Mouse (Mus musculus): ENCODE results near the gene Pllp. TPM values are rescaled to one million over a fixed set of nuclear protein-coding genes. Genes with fewer than 3 reads are reported as not detected.

Gene Pllp
- polyA plus RNA-seq, 1 experiment from 2014 or later: 8.1 TPM

DNA sequence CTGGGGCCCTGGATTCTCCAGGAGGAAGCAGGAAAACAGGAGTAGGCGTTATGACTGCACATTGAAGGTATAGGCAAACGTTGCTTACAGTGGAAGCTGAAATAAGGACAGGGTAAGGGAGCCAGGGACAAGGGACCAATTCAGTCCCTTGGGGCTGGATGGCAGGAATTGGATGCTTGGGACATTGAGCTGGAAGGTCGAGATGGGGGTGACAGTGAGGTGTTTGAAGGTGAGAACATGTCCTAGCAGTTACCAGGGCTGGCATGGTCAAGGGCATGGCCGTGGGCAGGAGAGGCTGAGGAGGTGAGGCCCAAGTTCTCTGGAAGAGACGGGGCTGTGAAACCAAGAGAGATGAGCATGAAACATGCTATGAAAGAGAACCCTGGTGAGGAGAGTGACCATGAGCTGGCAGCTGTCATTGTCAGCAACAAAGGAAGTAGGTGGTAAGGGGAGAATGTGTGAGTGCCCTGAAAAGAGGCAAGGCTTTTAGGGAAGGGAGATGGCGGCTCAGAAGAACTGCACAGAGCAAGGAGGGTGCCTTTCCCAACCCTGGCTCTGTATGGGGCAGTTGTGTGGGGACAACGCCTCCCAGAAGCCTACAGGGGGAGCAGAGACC is 38.8 kb upstream of the Pllp start:
- H3K27ac ChIP-seq (replicated peaks; ENCODE audit: low read depth, low read length): no peak overlapping the region
- H3K4me3 ChIP-seq (ENCODE audit: low read depth, low read length): no peak overlapping the region
- DNase-seq (ENCODE audit: low spot score) (no peak), ATAC-seq (ENCODE audit: low read depth) (no peak)
- H3K4me2 ChIP-seq (ENCODE audit: low read depth, low read length): no peak overlapping the region
- no peaks in the 10 kb centered on the region for H3K27me3 ChIP-seq (replicated peaks; ENCODE audit: control insufficient read depth, insufficient read depth, low read length)
- H3K9ac ChIP-seq (ENCODE audit: low read depth, low read length): no peak overlapping the region
- 74% methylated on average over 7 of the region's 7 CpGs for WGBS
- no peaks in the 10 kb centered on the region for H3K36me3 ChIP-seq (ENCODE audit: control insufficient read depth, insufficient read depth, low read length)
- H3K4me1 ChIP-seq (ENCODE audit: control insufficient read depth, insufficient read depth, low read length): no peaks in the 10 kb centered on the region
- no peaks in the 10 kb centered on the region for H3K9me3 ChIP-seq (ENCODE audit: control insufficient read depth, low read length)

DNA sequence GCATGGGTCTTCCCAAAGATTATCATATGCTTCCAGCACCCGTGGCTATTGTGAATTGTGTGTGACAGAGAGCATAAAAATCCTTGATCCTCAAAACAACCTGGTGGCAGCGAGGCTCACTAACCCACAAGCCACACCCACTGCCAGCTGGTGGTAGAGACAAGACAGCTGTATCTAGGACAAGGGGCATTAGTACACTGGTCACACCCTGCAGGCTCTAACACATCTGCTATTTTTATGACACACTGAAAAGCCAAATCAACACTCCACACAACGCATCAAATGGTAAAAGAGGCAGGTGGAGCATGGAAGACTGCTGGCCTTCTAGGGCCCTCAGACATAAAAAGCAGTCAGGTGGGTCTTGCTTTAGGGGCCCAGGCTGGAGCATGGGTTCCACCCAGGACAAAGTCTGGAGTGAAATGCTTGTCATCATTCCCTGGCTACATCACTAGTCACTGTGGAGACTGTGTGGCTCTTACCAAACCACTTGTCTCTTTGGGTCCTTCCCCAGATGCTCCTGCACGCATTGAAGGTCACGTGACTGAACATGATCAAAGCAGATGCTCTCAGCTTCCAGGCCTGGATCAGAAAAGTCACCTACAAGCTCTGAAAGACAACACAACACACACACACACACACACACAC is 37.9 kb upstream of the Pllp start:
- Histone ChIP-seq H3K4me1 (ENCODE audit: control insufficient read depth, insufficient read depth, low read length) (no peaks in the 10 kb centered on the region), H3K4me2 (ENCODE audit: low read depth, low read length) (no peak overlapping the region), H3K27me3 (replicated peaks; ENCODE audit: control insufficient read depth, insufficient read depth, low read length) (no peaks in the 10 kb centered on the region), H3K27ac (replicated peaks; ENCODE audit: low read depth, low read length) (no peak overlapping the region), H3K36me3 (ENCODE audit: control insufficient read depth, insufficient read depth, low read length) (no peaks in the 10 kb centered on the region), H3K9me3 (ENCODE audit: control insufficient read depth, low read length) (no peaks in the 10 kb centered on the region), H3K9ac (ENCODE audit: low read depth, low read length) (no peak overlapping the region), H3K4me3 (ENCODE audit: low read depth, low read length) (no peak overlapping the region)
- DNase-seq (ENCODE audit: low spot score) (peak; percentile 24), ATAC-seq (ENCODE audit: low read depth) (peak; percentile 37; the same call in 1 of the 2 replicates)
- 67% methylated on average over 5 of the region's 5 CpGs for WGBS

DNA sequence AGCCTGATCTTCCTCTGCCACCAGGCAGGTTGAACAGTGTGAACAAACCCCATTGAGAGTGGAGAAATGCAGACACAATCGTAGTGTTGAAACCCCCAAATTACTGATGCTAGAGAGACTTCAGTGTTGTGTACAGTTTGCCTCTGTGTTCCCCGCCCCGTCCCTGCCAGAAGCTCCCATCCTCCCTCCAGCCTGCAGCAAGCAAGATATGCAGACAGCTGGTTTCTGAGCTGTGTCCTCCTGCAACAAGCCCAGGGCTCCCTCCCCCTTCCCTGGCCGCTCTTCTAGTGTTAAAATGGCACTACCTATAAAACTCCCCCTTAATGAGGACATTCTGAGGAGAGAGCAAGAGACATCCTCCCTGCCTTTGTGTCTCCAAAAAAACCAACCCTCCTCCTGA is 33.2 kb upstream of the Pllp start:
- H3K4me3 ChIP-seq (ENCODE audit: low read depth, low read length): no peak overlapping the region
- H3K27me3 ChIP-seq (replicated peaks; ENCODE audit: control insufficient read depth, insufficient read depth, low read length): no peaks in the 10 kb centered on the region
- no peak for ATAC-seq (ENCODE audit: low read depth)
- no peak overlapping the region for H3K9ac ChIP-seq (ENCODE audit: low read depth, low read length)
- H3K4me1 ChIP-seq (ENCODE audit: control insufficient read depth, insufficient read depth, low read length): no peaks in the 10 kb centered on the region
- H3K4me2 ChIP-seq (ENCODE audit: low read depth, low read length): no peak overlapping the region
- no peaks in the 10 kb centered on the region for H3K36me3 ChIP-seq (ENCODE audit: control insufficient read depth, insufficient read depth, low read length)
- no peak overlapping the region for H3K27ac ChIP-seq (replicated peaks; ENCODE audit: low read depth, low read length)
- DNase-seq (ENCODE audit: low spot score): no peak
- H3K9me3 ChIP-seq (ENCODE audit: control insufficient read depth, low read length): no peaks in the 10 kb centered on the region
- WGBS: 77% methylated on average over 4 of the region's 4 CpGs

DNA sequence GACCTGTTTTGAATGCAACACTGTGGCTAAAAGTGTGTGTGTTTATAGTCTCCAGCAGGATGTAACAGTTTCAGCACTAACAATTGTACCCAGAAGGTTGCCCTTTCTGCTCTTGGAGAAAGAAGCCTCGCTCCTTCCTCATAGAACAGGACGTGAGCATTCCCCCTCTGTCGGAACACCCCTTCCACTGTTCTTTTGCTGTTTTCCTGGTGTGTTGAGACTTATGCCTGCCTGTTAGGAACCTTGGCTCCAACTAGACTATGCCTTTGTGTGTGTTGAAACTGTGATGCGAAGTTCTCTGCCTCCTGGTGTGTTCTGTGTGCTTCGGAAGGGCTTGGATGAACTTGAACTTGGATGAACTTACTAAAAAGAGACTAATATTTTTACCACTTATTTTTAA is 29.9 kb upstream of the Pllp start:
- Histone ChIP-seq H3K27ac (replicated peaks; ENCODE audit: low read depth, low read length) (no peak overlapping the region), H3K4me1 (ENCODE audit: control insufficient read depth, insufficient read depth, low read length) (no peaks in the 10 kb centered on the region), H3K9ac (ENCODE audit: low read depth, low read length) (no peak overlapping the region), H3K36me3 (ENCODE audit: control insufficient read depth, insufficient read depth, low read length) (no peaks in the 10 kb centered on the region), H3K4me3 (ENCODE audit: low read depth, low read length) (no peak overlapping the region), H3K4me2 (ENCODE audit: low read depth, low read length) (no peak overlapping the region), H3K9me3 (ENCODE audit: control insufficient read depth, low read length) (no peaks in the 10 kb centered on the region), H3K27me3 (replicated peaks; ENCODE audit: control insufficient read depth, insufficient read depth, low read length) (no peaks in the 10 kb centered on the region)
- DNase-seq (ENCODE audit: low spot score) (no peak), ATAC-seq (ENCODE audit: low read depth) (no peak)
- 84% methylated on average over 5 of the region's 5 CpGs for WGBS

DNA sequence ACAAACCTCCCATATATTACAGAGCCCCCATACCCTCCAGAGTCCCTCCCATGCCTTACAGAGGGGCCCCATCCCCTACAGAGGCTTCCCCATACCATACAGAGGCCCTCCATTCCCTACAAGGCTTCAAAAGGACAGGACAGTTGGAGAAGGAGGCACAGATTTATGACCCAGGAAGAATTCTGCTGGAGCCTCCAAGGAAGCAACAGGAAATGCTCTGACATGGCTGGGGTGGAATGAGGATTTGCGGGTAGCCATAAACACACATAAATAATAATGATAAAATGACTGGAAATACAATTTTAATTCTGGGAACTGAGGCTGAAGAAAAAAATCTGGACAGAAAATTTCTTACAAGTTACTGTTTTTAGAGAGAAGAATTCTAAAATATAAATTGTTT is 20.8 kb upstream of the Pllp start:
- ATAC-seq (ENCODE audit: low read depth) (no peak), DNase-seq (ENCODE audit: low spot score) (no peak)
- Histone ChIP-seq H3K4me1 (ENCODE audit: control insufficient read depth, insufficient read depth, low read length) (no peaks in the 10 kb centered on the region), H3K27me3 (replicated peaks; ENCODE audit: control insufficient read depth, insufficient read depth, low read length) (no peaks in the 10 kb centered on the region), H3K27ac (replicated peaks; ENCODE audit: low read depth, low read length) (no peak overlapping the region), H3K36me3 (ENCODE audit: control insufficient read depth, insufficient read depth, low read length) (no peaks in the 10 kb centered on the region), H3K4me3 (ENCODE audit: low read depth, low read length) (no peak overlapping the region), H3K9me3 (ENCODE audit: control insufficient read depth, low read length) (no peaks in the 10 kb centered on the region), H3K4me2 (ENCODE audit: low read depth, low read length) (no peak overlapping the region), H3K9ac (ENCODE audit: low read depth, low read length) (no peak overlapping the region)
- WGBS: 88% methylated on average over 1 of the region's 1 CpGs

DNA sequence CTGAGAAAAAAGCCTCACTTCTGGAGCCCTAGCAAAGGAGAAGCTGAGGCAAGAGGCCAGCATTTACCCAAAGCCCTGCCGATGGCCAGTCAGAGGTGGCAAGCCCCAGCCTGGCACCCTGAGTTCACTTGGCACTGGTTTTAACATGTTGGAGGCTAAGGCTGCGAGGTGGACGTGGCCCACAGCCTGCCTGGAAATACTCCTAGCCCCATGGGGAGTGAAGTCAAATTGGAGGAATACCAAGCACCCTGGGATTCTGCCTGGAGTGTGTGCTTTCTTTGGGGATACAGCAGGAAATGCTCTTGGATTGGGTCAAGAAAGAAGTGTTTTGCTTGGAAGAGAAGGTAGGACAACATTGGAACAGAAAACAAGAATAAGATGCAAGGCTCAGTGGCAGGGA is 19.8 kb upstream of the Pllp start:
- H3K27ac ChIP-seq (replicated peaks; ENCODE audit: low read depth, low read length): no peak overlapping the region
- H3K4me1 ChIP-seq (ENCODE audit: control insufficient read depth, insufficient read depth, low read length): no peaks in the 10 kb centered on the region; the same call in 1 of the 2 replicates
- no peaks in the 10 kb centered on the region for H3K9me3 ChIP-seq (ENCODE audit: control insufficient read depth, low read length)
- H3K4me3 ChIP-seq (ENCODE audit: low read depth, low read length): no peak overlapping the region
- H3K4me2 ChIP-seq (ENCODE audit: low read depth, low read length): no peak overlapping the region
- no peak for DNase-seq (ENCODE audit: low spot score)
- no peaks in the 10 kb centered on the region for H3K36me3 ChIP-seq (ENCODE audit: control insufficient read depth, insufficient read depth, low read length)
- 77% methylated on average over 3 of the region's 3 CpGs for WGBS
- ATAC-seq (ENCODE audit: low read depth): no peak
- no peaks in the 10 kb centered on the region for H3K27me3 ChIP-seq (replicated peaks; ENCODE audit: control insufficient read depth, insufficient read depth, low read length)
- no peak overlapping the region for H3K9ac ChIP-seq (ENCODE audit: low read depth, low read length)

DNA sequence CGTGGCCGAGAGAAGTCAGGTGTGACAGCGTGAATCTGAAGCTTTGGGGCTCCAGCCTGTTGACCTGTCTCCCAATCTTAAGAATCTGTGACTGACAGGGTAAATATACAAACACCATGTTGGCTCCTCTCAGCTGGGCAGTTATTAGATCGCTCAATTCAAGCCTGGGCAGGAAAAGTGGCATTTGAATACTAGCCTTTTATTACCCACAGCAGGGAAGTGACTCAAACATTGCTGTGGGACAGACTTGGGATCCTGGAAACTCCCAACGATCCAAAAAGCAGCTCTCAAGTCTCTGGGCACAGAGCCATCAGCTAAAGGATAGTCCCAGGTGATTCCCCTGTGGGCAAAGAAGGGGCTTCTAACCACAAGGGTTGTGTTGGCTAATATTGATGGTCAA is 18.5 kb upstream of the Pllp start:
- no peaks in the 10 kb centered on the region for H3K9me3 ChIP-seq (ENCODE audit: control insufficient read depth, low read length)
- no peaks in the 10 kb centered on the region for H3K36me3 ChIP-seq (ENCODE audit: control insufficient read depth, insufficient read depth, low read length)
- H3K27me3 ChIP-seq (replicated peaks; ENCODE audit: control insufficient read depth, insufficient read depth, low read length): no peaks in the 10 kb centered on the region
- no peak overlapping the region for H3K4me2 ChIP-seq (ENCODE audit: low read depth, low read length)
- no peak overlapping the region; the same call in 1 of the 2 replicates for H3K27ac ChIP-seq (replicated peaks; ENCODE audit: low read depth, low read length)
- DNase-seq (ENCODE audit: low spot score) (no peak), ATAC-seq (ENCODE audit: low read depth) (no peak)
- H3K4me3 ChIP-seq (ENCODE audit: low read depth, low read length): no peak overlapping the region
- no peak overlapping the region for H3K9ac ChIP-seq (ENCODE audit: low read depth, low read length)
- 61% methylated on average over 5 of the region's 5 CpGs for WGBS
- no peaks in the 10 kb centered on the region; the same call in 1 of the 2 replicates for H3K4me1 ChIP-seq (ENCODE audit: control insufficient read depth, insufficient read depth, low read length)

DNA sequence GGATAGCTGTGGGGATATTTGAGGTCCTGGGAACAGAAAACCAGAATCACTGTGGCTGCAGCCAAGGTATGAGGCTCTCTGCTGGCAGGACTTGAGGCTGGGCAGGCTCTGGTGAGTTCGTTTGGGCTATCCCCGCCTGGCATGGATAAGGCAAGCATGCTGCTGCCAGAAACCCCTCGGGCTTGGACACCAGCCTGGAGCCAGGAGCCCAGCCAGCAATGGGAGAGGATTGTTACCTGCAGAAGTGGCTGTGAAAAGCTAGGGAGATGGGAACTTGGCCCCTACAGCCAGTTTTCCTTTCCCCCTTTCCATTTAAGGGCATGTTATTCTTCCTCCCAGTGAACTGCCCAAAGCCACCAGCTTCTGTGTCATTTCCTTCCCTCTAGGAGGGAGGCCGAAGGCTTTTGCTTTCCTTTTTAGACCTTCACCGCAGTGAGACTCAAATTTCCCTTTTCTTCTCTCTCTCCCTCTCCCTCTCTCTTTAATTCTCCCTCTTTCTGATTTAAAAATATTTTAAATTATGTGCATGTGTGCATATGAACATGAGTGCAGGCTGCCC is 15.2 kb upstream of the Pllp start:
- Histone ChIP-seq H3K4me1 (ENCODE audit: control insufficient read depth, insufficient read depth, low read length) (no peaks in the 10 kb centered on the region; the same call in 1 of the 2 replicates), H3K27me3 (replicated peaks; ENCODE audit: control insufficient read depth, insufficient read depth, low read length) (no peaks in the 10 kb centered on the region), H3K27ac (replicated peaks; ENCODE audit: low read depth, low read length) (peak overlapping the region; percentile 28; the same call in 1 of the 2 replicates), H3K4me2 (ENCODE audit: low read depth, low read length) (no peak overlapping the region), H3K9me3 (ENCODE audit: control insufficient read depth, low read length) (no peaks in the 10 kb centered on the region), H3K36me3 (ENCODE audit: control insufficient read depth, insufficient read depth, low read length) (no peaks in the 10 kb centered on the region), H3K9ac (ENCODE audit: low read depth, low read length) (no peak overlapping the region), H3K4me3 (ENCODE audit: low read depth, low read length) (no peak overlapping the region)
- ATAC-seq (ENCODE audit: low read depth): no peak
- 41% methylated on average over 5 of the region's 5 CpGs for WGBS
- peak; percentile 40 for DNase-seq (ENCODE audit: low spot score)

DNA sequence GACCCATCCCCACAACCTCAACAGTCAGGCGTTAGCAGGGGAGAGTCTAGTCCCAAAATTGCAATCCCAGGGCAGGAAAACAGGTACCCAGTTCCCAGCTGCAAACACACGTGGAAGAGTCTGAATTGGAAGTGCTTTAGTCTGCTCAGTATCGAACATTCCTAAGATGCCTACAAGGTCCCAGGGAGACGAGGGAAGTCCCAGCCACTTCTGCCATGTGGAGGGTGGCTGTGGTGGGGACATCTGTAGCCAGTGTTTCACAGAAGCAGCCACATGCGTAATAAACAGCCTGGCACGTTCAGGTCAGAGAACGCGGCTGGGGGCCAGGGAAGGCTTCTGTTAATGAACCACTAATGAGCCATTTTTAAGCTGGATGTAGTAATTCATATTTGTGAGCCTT is 14.3 kb upstream of the Pllp start:
- no peaks in the 10 kb centered on the region for H3K36me3 ChIP-seq (ENCODE audit: control insufficient read depth, insufficient read depth, low read length)
- H3K4me1 ChIP-seq (ENCODE audit: control insufficient read depth, insufficient read depth, low read length): no peaks in the 10 kb centered on the region; the same call in 1 of the 2 replicates
- no peaks in the 10 kb centered on the region for H3K9me3 ChIP-seq (ENCODE audit: control insufficient read depth, low read length)
- no peaks in the 10 kb centered on the region for H3K27me3 ChIP-seq (replicated peaks; ENCODE audit: control insufficient read depth, insufficient read depth, low read length)
- H3K9ac ChIP-seq (ENCODE audit: low read depth, low read length): no peak overlapping the region
- 58% methylated on average over 8 of the region's 8 CpGs for WGBS
- H3K4me2 ChIP-seq (ENCODE audit: low read depth, low read length): no peak overlapping the region
- no peak overlapping the region for H3K27ac ChIP-seq (replicated peaks; ENCODE audit: low read depth, low read length)
- ATAC-seq (ENCODE audit: low read depth) (no peak), DNase-seq (ENCODE audit: low spot score) (no peak)
- no peak overlapping the region for H3K4me3 ChIP-seq (ENCODE audit: low read depth, low read length)

Data from embryonic facial prominence, embryonic 14.5 days (tissue).